Mouse (Mus musculus) ES-Bruce4 (cell line): ENCODE data around the gene Sgpp1.

Experiments used
- CTCF ChIP-seq: IDR thresholded peaks from one replicate; pipeline ENCODE4 v1.8.1; 2011; ENCODE audit warnings: low read depth, low read length
- EP300 ChIP-seq: IDR thresholded peaks from 2 replicates; pipeline ENCODE4 v1.6.1; 2011; ENCODE audit warnings: low read depth, low read length; ENCODE audit not compliant: insufficient read depth

DNA sequence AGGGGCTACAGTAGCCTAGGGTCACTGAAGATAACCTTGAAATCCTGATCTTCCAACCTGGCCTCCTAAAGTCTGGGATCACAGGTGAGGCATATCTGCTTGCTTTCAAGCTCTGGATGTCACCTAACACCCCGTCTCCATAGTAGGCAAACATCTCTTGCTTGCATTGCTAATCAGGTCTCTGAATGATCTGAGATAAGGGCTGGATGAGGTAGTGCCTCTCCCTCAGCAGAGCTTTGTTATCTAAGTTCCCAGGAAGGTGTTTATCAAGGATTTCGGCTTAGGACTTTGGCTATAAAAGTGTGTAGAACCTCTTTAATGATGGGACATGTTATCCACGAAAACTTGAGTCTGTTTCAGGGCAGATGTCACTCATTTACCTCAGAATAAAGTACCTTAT lies 35.9 kb upstream of the Sgpp1 start:
- TF ChIP-seq EP300 (no peak), CTCF (no peak)
